8 mouse cellular contexts compared by ENCODE assay signal in the genomic region with DNA sequence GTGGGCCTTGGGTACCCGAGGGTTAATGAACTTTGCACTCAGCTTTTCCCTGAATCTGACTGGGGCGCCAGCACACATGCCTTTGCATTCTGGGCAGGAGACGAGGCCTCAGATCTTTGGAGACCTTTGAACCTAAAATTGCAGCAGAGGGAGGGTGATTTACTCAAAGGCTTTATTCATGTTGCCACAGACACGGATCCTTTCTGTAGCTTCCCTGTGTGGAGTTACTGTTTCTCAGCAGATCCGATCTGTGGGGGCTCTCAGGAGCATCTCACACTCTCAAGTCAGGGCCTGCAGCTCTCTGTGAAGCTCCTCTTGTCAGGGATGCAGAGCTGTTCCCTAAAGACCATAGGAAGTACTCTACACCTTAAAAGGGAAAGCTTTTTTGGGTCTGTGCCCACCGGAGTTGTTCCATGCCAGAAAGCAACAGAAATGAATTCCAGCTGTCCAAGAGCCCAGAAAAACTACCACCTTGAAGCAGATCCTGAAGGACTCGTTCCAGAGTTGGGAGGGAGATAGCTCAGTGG. TPM values are rescaled to one million over a fixed set of nuclear protein-coding genes. Genes with fewer than 3 reads are reported as not detected.
A peak's percentile ranks its signal among the peaks of the same experiment; 100 is the strongest.
DNase-seq lines count a peak whose midpoint lies in the region; ATAC-seq lines count a peak whose summit lies in the region.

No protein-coding gene starts in this region.

- H3K4me3 ChIP-seq in heart, embryonic 14.5 days (ENCODE audit: control insufficient read depth in 1 of 2, insufficient read depth in 1 of 2, low read depth in 1 of 2, low read length in 2 of 2), result no peak overlapping the region
- no peak overlapping the region for H3K4me3 ChIP-seq in limb, embryonic 11.5 days (ENCODE audit: low read depth, low read length)
- H3K4me3 ChIP-seq in hindbrain, embryonic 13.5 days, result no peak overlapping the region

- H3K4me2 ChIP-seq in heart, embryonic 14.5 days (ENCODE audit: low read length), result no peak overlapping the region
- H3K4me2 ChIP-seq in limb, embryonic 11.5 days (ENCODE audit: low read depth, severe bottlenecking), result no peak overlapping the region
- H3K4me2 ChIP-seq in hindbrain, embryonic 13.5 days, result no peak overlapping the region

- H3K27ac ChIP-seq in heart, embryonic 14.5 days (replicated peaks in 1 of 2; ENCODE audit: control insufficient read depth in 1 of 2, insufficient read depth in 1 of 2, low read depth in 2 of 2, low read length in 2 of 2), result peak overlapping the region; percentile 38 to 45; a peak in 1 of 4 replicates
- peak overlapping the region; percentile 40; the same call in 1 of the 2 replicates for H3K27ac ChIP-seq in limb, embryonic 11.5 days (replicated peaks; ENCODE audit: low read depth, low read length)
- no peak overlapping the region for H3K27ac ChIP-seq in hindbrain, embryonic 13.5 days

- whole genome bisulfite sequencing in heart, embryonic 14.5 days, result 37% methylated on average over 7 of the region's 7 CpGs
- WGBS in limb, embryonic 11.5 days, result 5% methylated on average over 7 of the region's 7 CpGs
- 25% methylated on average over 7 of the region's 7 CpGs for WGBS in hindbrain, embryonic 13.5 days

- H3K27me3 ChIP-seq in heart, embryonic 14.5 days (ENCODE audit: control insufficient read depth, insufficient read depth, low read length), result no peaks in the 10 kb centered on the region
- no peaks in the 10 kb centered on the region for H3K27me3 ChIP-seq in limb, embryonic 11.5 days (ENCODE audit: control insufficient read depth, insufficient read depth, low read length)
- no peaks in the 10 kb centered on the region for H3K27me3 ChIP-seq in hindbrain, embryonic 13.5 days

- no peaks in the 10 kb centered on the region for H3K36me3 ChIP-seq in heart, embryonic 14.5 days (ENCODE audit: control insufficient read depth, insufficient read depth, low read length)
- H3K36me3 ChIP-seq in limb, embryonic 11.5 days (ENCODE audit: control insufficient read depth, insufficient read depth, low read length), result no peaks in the 10 kb centered on the region
- no peaks in the 10 kb centered on the region for H3K36me3 ChIP-seq in hindbrain, embryonic 13.5 days

- no peaks in the 10 kb centered on the region for H3K9me3 ChIP-seq in heart, embryonic 14.5 days (ENCODE audit: control insufficient read depth, low read length)
- no peaks in the 10 kb centered on the region for H3K9me3 ChIP-seq in limb, embryonic 11.5 days (ENCODE audit: control insufficient read depth, low read length)
- H3K9me3 ChIP-seq in hindbrain, embryonic 13.5 days, result no peaks in the 10 kb centered on the region

- ATAC-seq in heart, embryonic 14.5 days (ENCODE audit: insufficient number of reproducible peaks, insufficient read depth, low FRiP score, low read depth), result no peak
- ATAC-seq in limb, embryonic 11.5 days (ENCODE audit: insufficient number of reproducible peaks, low FRiP score, low TSS enrichment, low read depth), result no peak
- no peak for ATAC-seq in megakaryocyte progenitor cell, adult 5-6 weeks (replicated peaks; ENCODE audit: poor library complexity)
- ATAC-seq in hindbrain, embryonic 13.5 days (ENCODE audit: low FRiP score), result no peak

- DNase-seq in adrenal gland, postnatal 14 days, result peak; percentile 78
- no peak for DNase-seq in adrenal gland, adult 8-10 months
- peak; percentile 68 for DNase-seq in Muller cell, postnatal 12 days (ENCODE audit: inconsistent ontology term)
- no peak for DNase-seq in limb, embryonic 11.5 days (ENCODE audit: low spot score)
- no peak for DNase-seq in layer of hippocampus, adult 11-12 months (ENCODE audit: low spot score)

- H3K4me1 ChIP-seq in heart, embryonic 14.5 days (ENCODE audit: control insufficient read depth in 2 of 2, insufficient read depth in 2 of 2, low read length in 2 of 2), result peaks cover 24 to 32% of the 10 kb centered on the region in 2 experiments
- peaks cover 14% of the 10 kb centered on the region; the same call in 1 of the 2 replicates for H3K4me1 ChIP-seq in limb, embryonic 11.5 days (ENCODE audit: control insufficient read depth, insufficient read depth, low read length)
- no peaks in the 10 kb centered on the region; the same call in 1 of the 2 replicates for H3K4me1 ChIP-seq in hindbrain, embryonic 13.5 days (replicated peaks)

- no peak overlapping the region for H3K9ac ChIP-seq in heart, embryonic 14.5 days (ENCODE audit: low read length)
- no peak overlapping the region for H3K9ac ChIP-seq in limb, embryonic 11.5 days (ENCODE audit: low read length)
- H3K9ac ChIP-seq in hindbrain, embryonic 13.5 days, result no peak overlapping the region

RNA-seq across cellular contexts. Expression of a gene that starts 20.0 kb away (rescaled TPM):
- 0.78 TPM in 1 of 2 replicates, not detected in the other for total RNA-seq in adrenal gland, postnatal 14 days (2021)
- under 1 TPM; 0.06 to 0.22 (median 0.10) TPM for total RNA-seq in adrenal gland, adult 8-10 months (2022)
- 0.11 TPM in 1 of 2 replicates, not detected in the other for polyA plus RNA-seq in heart, embryonic 14.5 days (2014; fragmentation: Nextera tagmentation; extraction: Ambion mirVana)
- polyA plus RNA-seq in limb, embryonic 11.5 days (2014; fragmentation: Nextera tagmentation; extraction: Ambion mirVana), result 0.28 and 0.72 TPM in 2 replicates
- not detected in 2 replicates for total RNA-seq in megakaryocyte progenitor cell, adult 5-6 weeks (2015)
- total RNA-seq in megakaryocyte progenitor cell, adult 5-6 weeks (2017), result not detected in 2 replicates
- polyA plus RNA-seq in hindbrain, embryonic 13.5 days (2015; fragmentation: Nextera tagmentation; extraction: Ambion mirVana), result not detected in 2 replicates

Comparison
In these comparisons a context has a peak if more than half of its experiments do, and no peak if none do; other contexts are left out.
1. DNase-seq: peak in adrenal gland, postnatal 14 days (single experiment) and Muller cell, postnatal 12 days (single experiment); none in adrenal gland, adult 8-10 months (single experiment), limb, embryonic 11.5 days (single experiment) and layer of hippocampus, adult 11-12 months (single experiment).